Mouse (Mus musculus) erythroblast, embryonic 14.5 days (primary cell): ENCODE results near the gene Pigo.

Experiments used
- GATA1 ChIP-seq: IDR thresholded peaks from 2 replicates; pipeline ENCODE4 v1.6.1; 2012; ENCODE audit warnings: low read length, inconsistent platforms, mixed read lengths
- TAL1 ChIP-seq: IDR thresholded peaks from 3 replicates; pipeline ENCODE4 v1.6.1; 2012; ENCODE audit warnings: low read length, inconsistent platforms, mixed read lengths

GRCm38 (mm10) chr4:42972952-42973351, 52.7 kb downstream of the Pigo start:
- no peak for TF ChIP-seq GATA1
- no peak for TF ChIP-seq TAL1
